Mouse (Mus musculus) layer of hippocampus, postnatal 10 days (tissue): Measurements from ENCODE around the gene Kcnt2. TPM values are rescaled to one million over a fixed set of nuclear protein-coding genes. Genes with fewer than 3 reads are reported as not detected.

Source experiments
- total RNA-seq, 2 experiments: library from RNA; stranded (reverse); gene quantifications; 2 replicates each; pipeline ENCODE4 v1.2.3; 2021

The Kcnt2 gene
- total RNA-seq, 2 experiments from 2014 or later, result 25.5 to 25.7 TPM

Other genes starting within 250 kb of the Kcnt2 start
- gene Cfh, start 62.4 kb upstream of the Kcnt2 start, total RNA-seq, result 10 to 100 TPM; 14.1 to 14.4 TPM